Mouse (Mus musculus) heart, adult 2 months (tissue): Measurements from ENCODE around the gene Gm40193. TPM values are rescaled to one million over a fixed set of nuclear protein-coding genes. Genes with fewer than 3 reads are reported as not detected.
"Not testable (repeated sequence)": the region's sequence is repeated elsewhere in the genome, so short reads cannot be mapped to it uniquely, and the experiment has no call there.

Experiments used
- DNase-seq, 2 experiments: peaks; one replicate each; pipeline ENCODE4 v3.0.0; 2021
- H3K27ac ChIP-seq: fragments of 200-600 bp; 2 replicates; pipeline ENCODE4 v1.8.1; 2022
- H3K27me3 ChIP-seq: fragments of 200-500 bp; 2 replicates; pipeline ENCODE4 v1.6.1; 2012; ENCODE audit warnings: mild to moderate bottlenecking, low read length, inconsistent platforms, mixed read lengths; ENCODE audit not compliant: control insufficient read depth, insufficient read depth
- H3K36me3 ChIP-seq: fragments of 200-500 bp; 2 replicates; pipeline ENCODE4 v1.6.1; 2012; ENCODE audit warnings: low read length, inconsistent platforms; ENCODE audit not compliant: control insufficient read depth, insufficient read depth
- H3K4me1 ChIP-seq: fragments of 200-500 bp; 2 replicates; pipeline ENCODE4 v1.6.1; 2011; ENCODE audit warnings: low read length; ENCODE audit not compliant: control insufficient read depth, insufficient read depth
- H3K4me3 ChIP-seq: fragments of 200-600 bp; 2 replicates; pipeline ENCODE4 v1.8.1; 2022
- H3K79me2 ChIP-seq: fragments of 200-500 bp; replicated peaks from 2 replicates; pipeline ENCODE4 v1.6.1; 2012; ENCODE audit warnings: mild to moderate bottlenecking, inconsistent platforms, low read length, moderate library complexity, mixed read lengths; ENCODE audit not compliant: control insufficient read depth, insufficient read depth
- H3K9ac ChIP-seq: fragments of 200-500 bp; 2 replicates; pipeline ENCODE4 v1.6.1; 2012; ENCODE audit warnings: low read depth, mild to moderate bottlenecking, control low read depth, inconsistent platforms, low read length, mixed read lengths
- CTCF ChIP-seq: fragments of 200-600 bp; IDR thresholded peaks from 2 replicates; pipeline ENCODE4 v1.8.1; 2022; ENCODE audit warnings: antibody characterized with exemption, mild to moderate bottlenecking, moderate library complexity
- EP300 ChIP-seq: fragments of 200-500 bp; IDR thresholded peaks from 2 replicates; pipeline ENCODE4 v1.6.1; 2011; ENCODE audit warnings: low read depth, low read length, control low read depth; ENCODE audit not compliant: insufficient read depth
- POLR2A ChIP-seq: fragments of 200-500 bp; IDR thresholded peaks from 2 replicates; pipeline ENCODE4 v1.6.1; 2011; ENCODE audit warnings: mild to moderate bottlenecking, low read depth, low read length, control low read depth; ENCODE audit not compliant: insufficient read depth
- WGBS: fragments of 180-500 bp; shearing (Covaris S2); methylation state at CpG from one replicate; pipeline ENCODE4 v1.1.7; 2018; 5-methylcytosine and 5-hydroxymethylcytosine counted together
- intact Hi-C: fragments of 180-260 bp; cut with DNase I; formaldehyde crosslinking; loops from one replicate; pipeline ENCODE4 v1.15.1; 2025
- polyA plus RNA-seq: library from polyadenylated mRNA; depleted of rRNA; stranded (reverse); fragments of >200 nt; gene quantifications from 2 replicates; pipeline ENCODE4 v1.2.3, GENCODE M21; 2012
- total RNA-seq, 2 experiments: library from RNA; stranded (reverse); gene quantifications; 2 replicates each; pipeline ENCODE4 v1.2.3; 2021

Gene Gm40193
- total and polyA plus RNA-seq, 3 experiments, result not detected

- H3K27ac ChIP-seq, result no peak overlapping the region
- no peak for TF ChIP-seq CTCF
- TF ChIP-seq EP300, result no peak
- TF ChIP-seq POLR2A, result no peak
- no peaks in the 10 kb centered on the region; the same call in 1 of the 2 replicates for H3K36me3 ChIP-seq
- H3K4me3 ChIP-seq, result no peak overlapping the region
- intact Hi-C loops, result no loop called here
- H3K27me3 ChIP-seq, result no peaks in the 10 kb centered on the region
- WGBS, result 53% methylated on average over 3 of the region's 3 CpGs
- H3K79me2 ChIP-seq, result peaks cover 4% of the 10 kb centered on the region; the same call in 1 of the 2 replicates
- peaks cover 23% of the 10 kb centered on the region for H3K4me1 ChIP-seq
- no peak for DNase-seq
- H3K9ac ChIP-seq, result no peak overlapping the region
Measured at GRCm38 (mm10) chr11:70577201-70577600, 44.5 kb upstream of the Gm40193 start.

GRCm38 (mm10) chr11:70573872-70574271 is 41.1 kb upstream of the Gm40193 start:
- Histone ChIP-seq H3K27ac (no peak overlapping the region), H3K4me3 (no peak overlapping the region), H3K4me1 (peaks cover 7% of the 10 kb centered on the region), H3K9ac (no peak overlapping the region), H3K36me3 (no peaks in the 10 kb centered on the region), H3K27me3 (no peaks in the 10 kb centered on the region), H3K79me2 (peaks cover 6% of the 10 kb centered on the region; the same call in 1 of the 2 replicates)
- WGBS, result 85% methylated on average over 6 of the region's 6 CpGs
- intact Hi-C loops, result no loop called here
- DNase-seq, result no peak
- TF ChIP-seq CTCF (no peak), EP300 (no peak), POLR2A (no peak)

GRCm38 (mm10) chr11:70572348-70572902 is 39.7 kb upstream of the Gm40193 start:
- 60% methylated on average over 5 of the region's 5 CpGs for WGBS
- TF ChIP-seq EP300, result no peak
- TF ChIP-seq POLR2A, result no peak
- no peak for TF ChIP-seq CTCF
- H3K36me3 ChIP-seq, result no peaks in the 10 kb centered on the region
- H3K4me1 ChIP-seq, result peaks cover 8% of the 10 kb centered on the region
- no peak for DNase-seq
- no peak overlapping the region for H3K4me3 ChIP-seq
- H3K27ac ChIP-seq, result no peak overlapping the region
- intact Hi-C loops, result no loop called here
- peaks cover 6% of the 10 kb centered on the region; the same call in 1 of the 2 replicates for H3K79me2 ChIP-seq
- no peak overlapping the region for H3K9ac ChIP-seq
- no peaks in the 10 kb centered on the region for H3K27me3 ChIP-seq

GRCm38 (mm10) chr11:70571641-70572040 is 38.9 kb upstream of the Gm40193 start:
- Histone ChIP-seq H3K27me3 (no peaks in the 10 kb centered on the region), H3K79me2 (peaks cover 9% of the 10 kb centered on the region), H3K4me1 (peaks cover 5% of the 10 kb centered on the region; the same call in 1 of the 2 replicates), H3K4me3 (no peak overlapping the region), H3K27ac (no peak overlapping the region), H3K9ac (no peak overlapping the region), H3K36me3 (no peaks in the 10 kb centered on the region)
- 88% methylated on average over 1 of the region's 1 CpGs for WGBS
- TF ChIP-seq POLR2A (no peak), CTCF (no peak), EP300 (no peak)
- DNase-seq, result no peak
- intact Hi-C loops, result no loop called here

GRCm38 (mm10) chr11:70570614-70571013 is 37.9 kb upstream of the Gm40193 start:
- H3K27ac ChIP-seq, H3K27me3 ChIP-seq, H3K9ac ChIP-seq, intact Hi-C loops, H3K4me3 ChIP-seq, H3K36me3 ChIP-seq, H3K4me1 ChIP-seq, DNase-seq, H3K79me2 ChIP-seq: not testable (repeated sequence)
- 100% methylated on average over 1 of the region's 1 CpGs for WGBS

- Histone ChIP-seq H3K27ac (no peak overlapping the region), H3K36me3 (no peaks in the 10 kb centered on the region), H3K27me3 (no peaks in the 10 kb centered on the region), H3K9ac (no peak overlapping the region), H3K4me1 (peaks cover 11% of the 10 kb centered on the region), H3K79me2 (peaks cover 8% of the 10 kb centered on the region), H3K4me3 (no peak overlapping the region)
- DNase-seq, result no peak
- TF ChIP-seq CTCF, result no peak
- WGBS, result 54% methylated on average over 7 of the region's 7 CpGs
- intact Hi-C loops, result loop anchor here (1.0 kb wide), 1 partner anchor 14 kb away; no protein-coding TSS in a partner anchor
Measured at GRCm38 (mm10) chr11:70566586-70566985, 33.8 kb upstream of the Gm40193 start.
